ENCODE assay signal across 17 mouse cellular contexts in the genomic region with DNA sequence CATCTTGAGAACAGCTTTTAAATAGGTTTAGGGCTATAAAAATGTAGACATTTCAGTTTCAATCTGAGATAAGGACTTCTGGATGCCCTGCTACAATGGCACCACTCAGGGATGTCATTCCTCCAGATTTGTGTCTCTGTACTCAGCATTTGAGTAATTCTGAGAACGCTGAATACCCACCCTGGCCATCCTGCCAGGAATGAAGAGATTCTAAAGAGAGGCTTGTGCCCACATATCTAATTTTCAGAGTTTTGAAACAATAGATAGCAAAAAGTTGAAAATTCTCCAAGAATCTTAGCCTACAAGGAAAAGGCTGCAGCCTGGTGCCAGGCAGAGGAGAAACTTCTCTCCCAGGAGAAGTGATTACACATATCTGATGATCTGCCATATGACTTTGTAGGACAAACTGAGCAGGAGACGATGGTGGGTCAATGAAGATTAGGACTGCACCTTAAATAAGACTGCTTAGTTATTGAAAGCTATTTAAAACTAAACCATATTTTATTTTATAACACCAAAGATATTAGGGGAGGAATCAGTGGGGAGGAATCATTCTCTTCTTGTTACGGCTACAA. TPM values are rescaled to one million over a fixed set of nuclear protein-coding genes. Genes with fewer than 3 reads are reported as not detected.
"Had no signal": no experiment of that assay in that cellular context is flagged by ENCODE, and none has a peak within 500 bp of the region (broad histone marks: within the 10 kb centered on the region; RNA-seq: fewer than 3 reads in every experiment).

No protein-coding gene starts in this region.

- H3K27me3 ChIP-seq: neural tube, embryonic 13.5 days; neural tube, embryonic 15.5 days; stomach, embryonic 15.5 days had no signal

- H3K4me1 ChIP-seq: neural tube, embryonic 13.5 days; neural tube, embryonic 15.5 days; stomach, embryonic 15.5 days had no signal

- H3K4me2 ChIP-seq: neural tube, embryonic 13.5 days; neural tube, embryonic 15.5 days; stomach, embryonic 15.5 days had no signal

- H3K9ac ChIP-seq: neural tube, embryonic 13.5 days; neural tube, embryonic 15.5 days; stomach, embryonic 15.5 days had no signal

- H3K4me3 ChIP-seq: neural tube, embryonic 13.5 days; neural tube, embryonic 15.5 days; stomach, embryonic 15.5 days had no signal

- H3K36me3 ChIP-seq: neural tube, embryonic 13.5 days; neural tube, embryonic 15.5 days; stomach, embryonic 15.5 days had no signal

- DNase-seq: retina, postnatal 1 day; right cerebral cortex, adult 18-20 months; right cerebral cortex, postnatal 14 days; right cerebral cortex, postnatal 25 days; right cerebral cortex, postnatal 4 days; spleen, adult 18-20 months; thymus, adult 18-20 months; thymus, adult 2 months; thymus, postnatal 14 days; thymus, postnatal 25 days; thymus, postnatal 36 days; thymus, postnatal 4 days had no signal

- H3K9me3 ChIP-seq: neural tube, embryonic 13.5 days; neural tube, embryonic 15.5 days; stomach, embryonic 15.5 days had no signal

- H3K27ac ChIP-seq: neural tube, embryonic 13.5 days; neural tube, embryonic 15.5 days; stomach, embryonic 15.5 days; stomach, postnatal 0 days had no signal

RNA-seq across cellular contexts. Expression of a gene that starts 32.5 kb away (rescaled TPM):
- polyA plus RNA-seq: spleen, adult 2 months; thymus, adult 2 months had no signal
